Mouse (Mus musculus): ENCODE results near the gene Mcrip2. TPM values are rescaled to one million over a fixed set of nuclear protein-coding genes. Genes with fewer than 3 reads are reported as not detected.

The Mcrip2 gene
- total RNA-seq, 2 experiments from 2014 or later, result 30.6 to 32.6 TPM

- no peak for DNase-seq (ENCODE audit: low spot score in 2 of 2)
Measured at GRCm38 (mm10) chr17:25835301-25835700, 33.3 kb downstream of the Mcrip2 start.

DNA sequence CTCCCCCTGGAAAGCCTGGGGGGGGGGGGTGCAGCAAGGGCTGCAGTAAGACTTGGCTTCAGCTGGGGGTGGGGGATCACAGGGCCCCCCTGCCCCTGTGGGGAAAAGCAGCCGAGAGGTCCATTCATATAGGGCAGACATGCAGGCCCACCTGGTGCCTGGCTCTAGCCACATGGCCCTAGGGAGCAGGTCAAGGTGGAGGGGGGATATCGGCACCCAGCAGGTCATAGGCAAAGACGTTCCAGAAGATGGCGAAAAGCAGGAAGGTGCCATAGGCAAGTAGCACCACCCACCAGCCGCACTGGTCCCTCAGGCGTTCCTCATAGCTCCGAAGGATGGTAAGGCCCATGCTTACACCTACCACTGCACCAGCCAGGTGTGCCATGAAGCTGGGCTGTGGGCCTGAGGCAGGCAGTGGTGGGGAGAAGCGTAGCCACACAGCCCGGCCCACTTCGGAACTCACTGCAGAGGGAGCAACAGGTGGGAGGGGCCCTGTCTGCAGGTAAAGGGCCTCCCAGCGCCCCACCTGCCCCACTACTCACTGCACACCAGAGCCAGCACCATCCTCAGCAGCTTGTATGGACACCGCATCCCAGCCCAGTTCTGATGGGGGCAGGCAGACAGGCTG, 33.9 kb downstream of the Mcrip2 start:
- no peak for DNase-seq (ENCODE audit: low spot score in 2 of 2)

DNA sequence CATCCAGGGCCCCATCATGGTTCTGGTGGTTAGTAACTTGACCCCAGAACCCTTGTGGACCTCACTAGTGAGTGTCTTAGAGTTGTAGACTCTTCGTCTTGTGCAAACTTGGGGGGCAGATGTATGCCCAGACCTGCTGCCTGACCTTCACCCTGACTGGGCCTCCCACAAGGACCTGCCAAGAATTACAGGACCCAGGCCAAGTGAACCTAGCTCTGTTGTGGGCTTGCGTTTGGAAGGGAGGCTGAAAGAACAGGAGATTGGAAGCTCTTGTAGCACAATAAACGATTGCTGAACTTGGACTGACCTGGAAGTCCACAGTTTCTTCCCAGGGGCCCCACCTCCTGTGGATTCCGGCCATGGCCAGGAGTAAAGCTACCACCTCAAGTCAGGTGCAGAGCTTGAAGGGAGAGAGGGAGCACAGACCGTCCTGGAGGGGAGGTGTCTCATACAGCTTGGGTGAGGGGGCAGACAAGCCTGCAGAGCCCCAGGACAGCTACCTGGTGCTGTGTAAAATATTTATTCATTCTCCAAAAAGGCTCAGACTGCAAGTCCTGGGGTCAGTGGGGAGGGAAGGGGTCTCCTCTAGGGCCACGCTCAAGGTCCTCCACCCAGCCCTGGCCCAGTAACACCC, 34.5 kb downstream of the Mcrip2 start:
- no peak for DNase-seq (ENCODE audit: low spot score in 2 of 2)

DNA sequence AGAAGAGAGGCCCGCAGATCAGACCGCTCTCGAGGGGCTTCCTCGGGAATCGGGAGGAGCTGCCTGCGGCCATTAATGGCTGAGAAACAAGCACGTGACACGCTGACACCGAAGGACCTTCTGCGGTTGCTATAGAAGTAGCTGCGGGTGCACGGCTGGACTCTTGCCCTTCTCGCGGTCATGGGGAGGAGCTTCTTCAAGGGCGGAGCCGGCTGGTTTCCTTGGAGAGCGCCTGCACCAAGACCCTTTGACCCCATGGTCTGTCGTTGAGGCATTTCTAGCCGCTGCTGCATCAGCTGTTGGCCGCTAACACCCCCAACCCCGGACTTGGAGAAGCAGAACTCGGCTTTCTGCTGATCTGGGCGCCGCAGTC, 35.3 kb downstream of the Mcrip2 start, which contains the start of gene Stub1:
TSS of gene Stub1 (minus strand) at position 114 of the 373 bp plus-strand sequence.
- peak; percentile 86 to 87 for DNase-seq (ENCODE audit: low spot score in 2 of 2)

- peak; percentile 99 for DNase-seq (ENCODE audit: low spot score in 2 of 2)
Measured at GRCm38 (mm10) chr17:25832436-25833290, 35.9 kb downstream of the Mcrip2 start.

DNA sequence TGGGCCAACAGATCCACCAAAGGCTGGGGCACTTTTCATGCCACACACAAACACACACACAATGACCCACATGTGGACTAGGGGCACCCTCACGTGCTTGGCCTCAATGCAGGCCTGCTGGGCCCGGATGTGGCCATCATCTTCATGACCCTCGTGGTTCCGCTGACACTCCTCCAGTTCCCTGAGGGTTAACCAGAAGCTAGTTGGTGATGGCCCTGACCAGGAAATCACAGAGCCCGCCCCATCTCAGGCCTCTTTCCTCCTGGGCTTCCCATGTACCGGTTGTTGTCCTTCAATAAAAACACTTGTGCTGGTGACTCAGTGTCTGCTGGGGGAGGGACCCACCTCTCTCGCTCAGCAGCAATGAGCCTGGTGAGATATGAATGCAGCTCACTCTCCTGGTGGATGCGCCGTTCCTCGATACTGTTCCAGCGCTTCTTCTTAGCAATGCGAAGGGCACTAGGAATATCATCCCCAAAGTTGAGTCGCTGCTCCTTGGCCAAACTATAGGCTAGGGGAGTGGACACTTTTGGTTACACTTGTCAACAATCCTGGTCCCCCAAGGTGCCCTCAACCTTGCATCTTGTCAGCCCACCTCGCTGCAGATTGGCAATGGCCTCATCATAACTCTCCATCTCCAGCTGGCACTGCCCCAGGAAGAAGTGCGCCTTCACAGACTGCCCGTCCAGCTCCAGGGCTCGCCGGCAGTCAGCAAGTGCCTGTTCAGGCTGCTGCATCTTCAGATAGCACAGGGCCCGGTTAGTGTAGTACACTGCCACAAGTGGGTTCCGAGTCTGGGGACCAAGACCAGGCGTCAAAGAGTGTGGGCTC, 36.9 kb downstream of the Mcrip2 start:
- peak in 1 of 2 experiments; percentile 48 for DNase-seq (ENCODE audit: low spot score in 2 of 2)

- no peak for DNase-seq (ENCODE audit: low spot score in 2 of 2)
Measured at GRCm38 (mm10) chr17:25830806-25831431, 37.6 kb downstream of the Mcrip2 start.

DNA sequence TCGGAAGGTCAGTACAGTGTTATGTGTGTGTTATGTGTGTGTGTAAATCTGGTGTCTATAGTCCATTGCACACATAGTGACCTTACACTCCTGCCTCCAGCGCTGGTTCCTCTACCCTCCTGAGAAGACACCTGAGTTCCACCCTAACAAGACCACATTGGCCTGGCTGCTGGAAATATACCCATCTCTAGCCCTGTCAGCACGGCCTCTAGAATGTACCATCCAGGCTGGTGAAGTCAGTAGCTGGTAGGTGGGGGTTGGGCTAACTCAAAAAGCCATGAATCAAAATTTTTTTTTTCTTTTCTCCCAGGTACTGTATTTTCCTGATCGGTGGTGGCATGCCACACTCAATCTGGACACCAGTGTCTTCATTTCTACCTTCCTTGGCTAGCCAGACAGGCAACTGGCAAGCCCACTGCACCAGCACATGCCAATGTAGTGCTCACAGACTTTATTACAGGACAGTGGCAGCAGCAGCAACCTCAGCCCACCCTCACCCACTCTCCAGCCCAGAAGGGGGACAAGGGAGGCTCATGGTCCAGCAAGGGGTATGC, 38.3 kb downstream of the Mcrip2 start:
- no peak for DNase-seq (ENCODE audit: low spot score in 2 of 2)

- no peak for DNase-seq (ENCODE audit: low spot score in 2 of 2)
Measured at GRCm38 (mm10) chr17:25829558-25830017, 39.0 kb downstream of the Mcrip2 start.

- peak; percentile 75 to 83 for DNase-seq (ENCODE audit: low spot score in 2 of 2)
Measured at GRCm38 (mm10) chr17:25828712-25829557, 39.6 kb downstream of the Mcrip2 start, which contains the start of gene Jmjd8. Jmjd8 (plus strand) TSS chr17:25828867.

GRCm38 (mm10) chr17:25828223-25828594, 40.4 kb downstream of the Mcrip2 start:
- DNase-seq (ENCODE audit: low spot score in 2 of 2), result no peak

- DNase-seq (ENCODE audit: low spot score in 2 of 2), result no peak
Measured at GRCm38 (mm10) chr17:25827546-25828222, 40.9 kb downstream of the Mcrip2 start.

GRCm38 (mm10) chr17:25827011-25827410, 41.6 kb downstream of the Mcrip2 start:
- DNase-seq (ENCODE audit: low spot score in 2 of 2), result no peak

- DNase-seq (ENCODE audit: low spot score in 2 of 2), result no peak
Measured at GRCm38 (mm10) chr17:25825984-25826570, 42.5 kb downstream of the Mcrip2 start.

- no peak for DNase-seq (ENCODE audit: low spot score in 2 of 2)
Measured at GRCm38 (mm10) chr17:25825311-25825710, 43.3 kb downstream of the Mcrip2 start.

GRCm38 (mm10) chr17:25824362-25825142, 44.0 kb downstream of the Mcrip2 start:
- no peak for DNase-seq (ENCODE audit: low spot score in 2 of 2)

DNA sequence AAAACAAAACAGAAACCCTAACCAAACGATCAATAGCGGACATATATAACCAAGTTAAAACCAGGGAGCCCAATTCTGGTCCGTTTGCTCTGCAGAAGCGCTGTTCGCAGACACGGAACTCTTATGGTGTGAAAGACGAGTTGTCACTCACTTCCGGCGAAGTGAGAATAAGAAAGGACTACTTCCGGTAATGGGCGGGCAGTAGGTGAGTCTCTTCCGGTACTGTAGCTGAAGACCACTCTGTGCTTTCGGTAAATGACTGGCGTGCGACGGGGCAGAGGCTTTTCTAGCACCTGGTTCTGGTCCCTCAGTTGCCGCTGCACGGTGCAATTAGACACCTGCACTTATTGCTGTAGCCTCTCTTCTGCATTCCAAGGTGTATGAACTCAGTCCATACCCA, 45.1 kb downstream of the Mcrip2 start, which contains the start of gene Wdr24:
TSS of gene Wdr24 (plus strand) at position 176 of the 400 bp plus-strand sequence.
- peak; percentile 83 to 87 for DNase-seq (ENCODE audit: low spot score in 2 of 2)

Measured in layer of hippocampus, postnatal 10 days (tissue).